Mouse (Mus musculus): ENCODE results near the gene Gm20792.
"Not testable (repeated sequence)": the region's sequence is repeated elsewhere in the genome, so short reads cannot be mapped to it uniquely, and the experiment has no call there.

Gm20792 gene

DNA sequence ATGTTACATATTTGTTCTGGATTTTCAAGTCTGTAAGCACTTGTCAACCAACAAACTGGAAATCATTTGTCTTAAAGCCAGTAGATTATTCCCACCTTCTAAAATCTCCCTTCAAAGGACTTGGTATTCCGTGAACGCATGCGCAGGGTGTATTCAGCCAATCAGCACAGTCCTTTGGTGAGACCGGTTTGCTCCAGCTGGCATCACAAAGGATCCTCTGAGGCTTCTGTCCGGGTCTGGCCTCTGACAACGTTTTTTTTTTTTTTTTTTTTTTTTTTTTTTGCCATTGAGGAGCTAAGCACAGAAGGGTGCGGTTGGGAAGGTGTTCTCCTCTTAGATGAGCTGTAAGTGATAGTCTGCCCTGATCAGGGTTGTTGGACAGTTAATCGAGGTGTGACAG, at the start of gene Gm20792:
TSS of gene Gm20792 (plus strand) at position 301 of the 400 bp plus-strand sequence.
- not testable (repeated sequence) for DNase-seq (ENCODE audit: low read depth, low spot score)

Measured in retina, postnatal 7 days (tissue).